Mouse (Mus musculus) kidney, adult 2 months (tissue): Measurements from ENCODE around the gene Dnase1l2. TPM values are rescaled to one million over a fixed set of nuclear protein-coding genes. Genes with fewer than 3 reads are reported as not detected.
"Not testable (repeated sequence)": the region's sequence is repeated elsewhere in the genome, so short reads cannot be mapped to it uniquely, and the experiment has no call there.

ENCODE experiments used
- DNase-seq: peaks from one replicate; pipeline ENCODE4 v3.0.0; 2021
- H3K27ac ChIP-seq: fragments of 200-500 bp; 2 replicates; pipeline ENCODE4 v1.5.1; 2012; ENCODE audit warnings: low read depth, low read length, control low read depth, inconsistent platforms; ENCODE audit not compliant: insufficient read depth
- H3K27me3 ChIP-seq: fragments of 200-500 bp; replicated peaks from 2 replicates; pipeline ENCODE4 v1.6.1; 2012; ENCODE audit warnings: mild to moderate bottlenecking, moderate library complexity, low read length, inconsistent platforms; ENCODE audit not compliant: control insufficient read depth, insufficient read depth
- H3K36me3 ChIP-seq: fragments of 200-500 bp; 2 replicates; pipeline ENCODE4 v1.6.1; 2012; ENCODE audit warnings: mild to moderate bottlenecking, moderate library complexity, low read length, inconsistent platforms; ENCODE audit not compliant: control insufficient read depth, insufficient read depth
- H3K4me1 ChIP-seq: fragments of 200-500 bp; 2 replicates; pipeline ENCODE4 v1.6.1; 2011; ENCODE audit warnings: low read length; ENCODE audit not compliant: control insufficient read depth, insufficient read depth
- H3K4me3 ChIP-seq: fragments of 200-500 bp; 2 replicates; pipeline ENCODE4 v1.5.1; 2011; ENCODE audit warnings: mild to moderate bottlenecking, low read depth, low read length, control low read depth; ENCODE audit not compliant: insufficient read depth
- CTCF ChIP-seq: fragments of 200-500 bp; conservative IDR thresholded peaks from 2 replicates; pipeline ENCODE4 v1.5.1; 2011; ENCODE audit warnings: low read depth, mild to moderate bottlenecking, control low read depth, low read length, moderate library complexity, mixed read lengths; ENCODE audit not compliant: insufficient read depth, insufficient read length
- POLR2A ChIP-seq: fragments of 200-500 bp; IDR thresholded peaks from one replicate; pipeline ENCODE4 v1.6.1; 2011; ENCODE audit warnings: low read depth, low read length, control low read depth
- WGBS: fragments of 180-500 bp; shearing (Covaris S2); methylation state at CpG from one replicate; pipeline ENCODE4 v1.1.7; 2018; 5-methylcytosine and 5-hydroxymethylcytosine counted together
- polyA plus RNA-seq: library from polyadenylated mRNA; depleted of rRNA; stranded (reverse); fragments of >200 nt; gene quantifications from 2 replicates; pipeline ENCODE4 v1.2.3, GENCODE M21; 2012

Dnase1l2 gene
- polyA plus RNA-seq, 1 experiment = 7.6 TPM

DNA sequence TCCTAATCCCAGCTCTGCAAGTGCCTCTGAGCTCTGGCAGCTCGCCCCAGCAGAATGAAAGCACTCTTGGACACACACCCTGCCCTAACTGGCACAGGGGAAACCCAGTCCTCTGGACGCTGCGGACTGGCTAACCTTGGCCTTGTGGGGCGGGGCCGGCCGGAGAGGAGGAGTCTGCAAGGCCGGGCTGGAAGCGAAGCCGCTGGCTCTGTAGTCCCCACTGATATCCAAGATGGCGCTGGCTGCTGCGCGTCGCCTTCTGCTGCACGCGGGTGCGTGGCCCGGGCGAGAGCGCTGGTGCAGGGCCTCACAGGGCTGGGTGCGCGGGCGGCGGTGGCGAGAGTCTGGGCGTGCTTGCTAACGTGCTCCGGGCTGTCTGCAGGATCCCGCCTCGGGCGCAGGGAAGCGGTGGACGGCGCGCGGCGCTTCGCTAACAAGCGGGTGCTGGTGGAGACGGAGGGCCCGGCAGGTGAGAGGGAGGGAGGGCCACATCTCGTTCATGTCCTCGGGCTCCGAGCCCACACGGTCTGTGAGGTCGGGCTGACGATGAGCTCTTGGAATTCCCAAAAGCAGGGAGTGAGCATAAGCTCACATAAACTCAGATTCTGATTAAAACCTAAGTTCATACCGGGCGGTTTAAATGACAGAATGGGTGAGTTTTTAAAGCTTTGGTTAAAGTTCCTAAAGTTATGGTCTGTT lies 16.3 kb downstream of the Dnase1l2 start, which contains the start of gene Eci1:
Gene Eci1 (plus strand): TSS at position 171 of the 699 bp plus-strand sequence.
- TF ChIP-seq POLR2A (peak; percentile 93), CTCF (no peak)
- under 1% methylated on average over 48 of the region's 48 CpGs for WGBS
- Histone ChIP-seq H3K27me3 (no peaks in the 10 kb centered on the region), H3K27ac (peak within 1 kb of the TSS; percentile 93), H3K4me3 (peak within 1 kb of the TSS; percentile 79), H3K4me1 (peaks cover 13% of the 10 kb centered on the region; the same call in 1 of the 2 replicates), H3K36me3 (no peaks in the 10 kb centered on the region; the same call in 1 of the 2 replicates)
- peak; percentile 99 for DNase-seq

DNA sequence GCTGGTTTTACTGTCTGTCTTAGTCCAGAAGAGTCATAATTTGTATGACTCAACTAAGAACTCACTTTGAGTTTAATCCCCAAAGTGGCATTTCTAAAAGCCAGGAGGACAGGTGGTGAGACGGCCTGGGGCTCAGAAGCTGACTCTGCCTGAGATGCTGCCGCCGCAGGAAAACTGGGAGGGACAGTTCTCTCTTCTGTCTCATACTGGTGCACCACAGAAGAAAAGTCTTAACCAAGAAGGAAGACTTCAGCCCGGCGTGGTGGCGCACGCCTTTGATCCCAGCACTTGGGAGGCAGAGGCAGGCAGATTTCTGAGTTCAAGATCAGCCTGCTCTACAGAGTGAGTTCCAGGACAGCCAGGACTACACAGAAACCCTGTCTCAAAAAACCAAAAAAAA lies 17.0 kb downstream of the Dnase1l2 start:
- Histone ChIP-seq H3K4me1 (peaks cover 13% of the 10 kb centered on the region; the same call in 1 of the 2 replicates), H3K27ac (peak overlapping the region; percentile 37), H3K4me3 (no peak overlapping the region), H3K27me3 (no peaks in the 10 kb centered on the region), H3K36me3 (peaks cover 3% of the 10 kb centered on the region; the same call in 1 of the 2 replicates)
- WGBS = 91% methylated on average over 7 of the region's 7 CpGs
- TF ChIP-seq CTCF = no peak
- no peak for DNase-seq

GRCm38 (mm10) chr17:24425326-24425725 lies 17.6 kb downstream of the Dnase1l2 start:
- not testable (repeated sequence) for DNase-seq, H3K4me3 ChIP-seq, H3K27me3 ChIP-seq, H3K27ac ChIP-seq, H3K36me3 ChIP-seq
- peaks cover 13% of the 10 kb centered on the region; the same call in 1 of the 2 replicates for H3K4me1 ChIP-seq
- WGBS = 94% methylated on average over 6 of the region's 8 CpGs

GRCm38 (mm10) chr17:24424489-24424888 lies 18.4 kb downstream of the Dnase1l2 start:
- TF ChIP-seq CTCF (no peak), POLR2A (no peak)
- Histone ChIP-seq H3K4me3 (no peak overlapping the region), H3K4me1 (peaks cover 11% of the 10 kb centered on the region; the same call in 1 of the 2 replicates), H3K36me3 (peaks cover 5% of the 10 kb centered on the region), H3K27ac (no peak overlapping the region), H3K27me3 (no peaks in the 10 kb centered on the region)
- WGBS = 91% methylated on average over 5 of the region's 5 CpGs
- DNase-seq = no peak

DNA sequence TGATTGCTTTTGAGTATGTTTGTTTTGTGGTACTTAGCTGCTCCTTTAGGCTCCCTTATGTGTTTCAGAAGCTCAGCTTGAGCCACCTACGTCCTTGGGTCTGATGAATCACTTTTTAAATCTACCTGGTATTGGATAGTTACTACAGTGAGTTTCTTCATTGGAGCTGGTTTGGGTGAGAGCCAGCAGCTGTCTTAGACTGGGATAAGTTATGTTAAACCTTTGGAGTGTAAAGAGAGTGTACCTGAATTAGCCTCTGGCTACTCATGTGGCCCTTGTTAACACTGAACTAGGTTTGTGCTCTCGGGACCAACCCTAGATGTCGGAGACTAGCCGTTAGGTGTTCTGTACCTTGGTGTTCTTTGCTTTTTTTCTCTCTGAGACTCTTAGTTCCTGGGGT lies 19.8 kb downstream of the Dnase1l2 start:
- Histone ChIP-seq H3K27ac (no peak overlapping the region), H3K36me3 (peaks cover 5% of the 10 kb centered on the region), H3K4me3 (no peak overlapping the region), H3K27me3 (no peaks in the 10 kb centered on the region), H3K4me1 (peaks cover 3% of the 10 kb centered on the region; the same call in 1 of the 2 replicates)
- 77% methylated on average over 4 of the region's 4 CpGs for WGBS
- TF ChIP-seq POLR2A (no peak), CTCF (no peak)
- DNase-seq = no peak

DNA sequence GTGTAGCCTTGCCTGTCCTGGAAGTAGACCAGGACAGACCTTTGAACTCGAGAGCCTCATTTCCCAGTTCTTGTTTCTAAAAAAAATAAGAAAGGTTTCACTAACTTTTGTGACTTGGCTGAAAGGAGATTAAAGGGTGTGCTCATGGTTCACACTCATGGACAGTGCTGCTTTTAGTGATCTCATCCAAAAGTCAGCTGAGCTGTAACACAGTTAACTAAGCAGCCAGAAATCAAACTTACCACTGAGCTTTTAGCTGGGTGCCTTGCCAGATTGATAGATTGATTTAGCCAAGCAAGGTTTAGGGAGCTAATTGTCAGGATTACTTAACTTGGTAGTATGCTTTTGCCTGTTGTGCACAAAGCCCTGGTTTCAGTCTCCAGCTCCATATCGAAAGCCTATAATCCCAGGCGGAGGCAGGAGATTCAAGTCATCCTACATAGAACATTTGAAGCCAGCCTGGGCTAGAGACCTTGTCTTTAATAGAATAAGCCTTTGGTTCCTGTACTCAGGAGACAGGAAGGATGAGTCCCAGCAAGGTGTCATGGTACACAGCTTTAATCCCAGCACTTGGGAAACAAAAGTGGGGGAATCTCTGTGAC lies 26.8 kb downstream of the Dnase1l2 start:
- H3K4me1 ChIP-seq = peaks cover 13% of the 10 kb centered on the region; the same call in 1 of the 2 replicates
- H3K36me3 ChIP-seq = peaks cover 3% of the 10 kb centered on the region
- H3K27ac ChIP-seq = no peak overlapping the region
- DNase-seq = peak; percentile 30
- no peaks in the 10 kb centered on the region for H3K27me3 ChIP-seq
- no peak for TF ChIP-seq CTCF
- TF ChIP-seq POLR2A = no peak
- H3K4me3 ChIP-seq = no peak overlapping the region
- WGBS = 67% methylated on average over 3 of the region's 3 CpGs

GRCm38 (mm10) chr17:24415011-24415410 lies 27.9 kb downstream of the Dnase1l2 start:
- Histone ChIP-seq H3K4me1 (peaks cover 13% of the 10 kb centered on the region; the same call in 1 of the 2 replicates), H3K27me3 (no peaks in the 10 kb centered on the region), H3K36me3 (peaks cover 2% of the 10 kb centered on the region), H3K27ac (peak overlapping the region; percentile 73; the same call in 1 of the 2 replicates), H3K4me3 (peak overlapping the region; percentile 75)
- WGBS = under 1% methylated on average over 21 of the region's 21 CpGs
- no peak for DNase-seq
- no peak for TF ChIP-seq CTCF
- no peak for TF ChIP-seq POLR2A
